Mouse (Mus musculus): ENCODE measurements around the gene Tekt3. TPM values are rescaled to one million over a fixed set of nuclear protein-coding genes. Genes with fewer than 3 reads are reported as not detected.

The Tekt3 gene
- total RNA-seq, 2 experiments from 2014 or later: not detected

DNA sequence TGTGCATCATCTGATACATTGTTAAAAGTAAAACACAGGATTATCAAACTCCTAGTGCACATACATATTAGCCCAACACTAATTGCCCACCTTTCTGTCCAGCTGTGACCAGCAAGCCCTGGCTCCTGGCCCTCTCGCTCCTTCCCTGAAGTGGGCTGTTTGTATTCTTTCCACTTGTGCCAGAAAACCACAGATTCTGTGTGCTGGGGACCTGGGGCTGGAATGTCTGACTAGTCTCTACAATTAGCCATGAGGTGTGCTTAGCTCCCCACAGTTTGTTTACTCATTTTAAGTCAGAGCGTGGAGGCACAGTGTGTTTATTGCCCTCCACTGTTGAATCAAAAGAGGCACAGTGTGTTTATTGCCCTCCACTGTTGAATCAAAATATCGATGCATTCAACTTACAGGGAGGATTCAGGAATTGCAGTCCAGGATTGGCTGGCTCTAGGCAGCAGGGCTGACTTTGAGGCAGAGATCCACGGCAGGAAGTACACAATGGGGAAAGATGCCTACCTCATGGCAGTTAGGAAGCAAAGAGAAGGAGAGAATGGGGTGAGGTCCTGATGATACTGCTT, 61.4 kb downstream of the Tekt3 start:
- DNase-seq: no peak
- intact Hi-C loops (cut with DNase I): no loop called here

DNA sequence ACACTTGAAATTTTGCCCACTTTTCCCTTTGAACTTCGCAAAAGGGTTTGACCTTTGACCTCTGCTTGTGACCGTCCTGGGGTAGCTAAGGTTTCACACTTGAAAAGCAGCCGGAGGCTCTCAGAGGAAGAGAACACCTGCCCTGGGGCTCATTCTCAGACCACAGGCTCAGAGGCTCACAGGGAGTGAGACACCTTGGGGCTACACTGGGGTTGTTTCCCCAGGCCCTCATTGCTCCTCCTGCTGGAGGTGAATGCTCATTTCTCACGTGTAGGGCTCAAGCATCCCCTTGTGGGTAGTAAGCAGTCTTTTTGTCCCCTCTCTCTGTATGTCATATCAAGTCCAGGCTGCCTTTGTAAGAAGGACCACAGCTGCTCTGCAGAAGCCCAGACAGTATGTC, 62.9 kb downstream of the Tekt3 start:
- DNase-seq: no peak
- intact Hi-C loops (cut with DNase I): no loop called here

DNA sequence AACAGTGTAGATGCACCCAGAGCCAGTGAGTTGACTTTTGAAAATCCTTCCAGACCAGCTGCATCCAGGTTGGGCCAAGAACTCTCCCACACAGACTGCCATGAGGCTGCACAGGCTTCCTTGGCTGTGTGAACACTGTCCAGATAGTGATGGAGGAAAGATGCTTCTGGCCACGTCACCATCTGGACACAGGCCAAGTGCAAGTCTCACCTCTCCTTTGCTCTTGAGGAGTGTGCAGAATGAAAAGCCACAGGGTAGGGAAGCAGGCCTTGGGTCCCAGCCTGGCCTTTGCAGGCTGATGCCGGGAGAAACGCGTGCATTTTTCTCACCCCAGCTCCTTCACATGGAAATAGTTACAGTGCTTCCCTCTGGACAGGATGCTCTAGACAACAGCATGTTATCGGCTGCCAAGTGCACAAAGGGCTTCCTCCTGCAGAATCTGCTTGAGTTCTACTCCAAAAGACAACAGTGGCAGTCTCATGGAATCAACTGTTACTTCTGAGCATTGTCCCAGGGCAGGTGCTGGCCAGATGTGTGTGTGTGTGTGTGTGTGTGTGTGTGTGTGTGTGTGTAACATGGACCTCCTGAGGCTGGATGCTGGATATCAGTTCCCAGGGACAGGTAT, 64.5 kb downstream of the Tekt3 start:
- peak; percentile 82 to 83 for DNase-seq
- intact Hi-C loops (cut with DNase I): no loop called here

DNA sequence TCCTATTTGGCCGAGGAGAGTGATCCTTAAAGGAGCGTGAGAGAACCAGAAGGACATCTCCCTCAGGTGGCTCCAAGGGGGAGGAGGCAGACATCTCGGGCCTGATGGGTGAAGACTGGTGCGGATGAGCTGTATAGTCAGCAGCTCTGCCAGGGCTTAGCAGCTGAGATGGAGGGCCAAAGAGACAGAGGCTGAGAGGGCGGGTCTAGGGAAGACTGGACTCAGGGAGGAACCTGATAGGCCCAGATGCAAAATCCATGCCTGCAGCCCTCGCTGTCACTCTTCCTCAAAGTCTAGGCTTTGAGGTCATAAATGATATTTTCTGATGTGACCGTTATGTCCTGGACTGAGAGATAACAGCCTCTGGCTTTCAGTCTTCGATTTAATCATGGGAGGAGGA, 65.5 kb downstream of the Tekt3 start:
- intact Hi-C loops (cut with DNase I): no loop called here
- no peak for DNase-seq

DNA sequence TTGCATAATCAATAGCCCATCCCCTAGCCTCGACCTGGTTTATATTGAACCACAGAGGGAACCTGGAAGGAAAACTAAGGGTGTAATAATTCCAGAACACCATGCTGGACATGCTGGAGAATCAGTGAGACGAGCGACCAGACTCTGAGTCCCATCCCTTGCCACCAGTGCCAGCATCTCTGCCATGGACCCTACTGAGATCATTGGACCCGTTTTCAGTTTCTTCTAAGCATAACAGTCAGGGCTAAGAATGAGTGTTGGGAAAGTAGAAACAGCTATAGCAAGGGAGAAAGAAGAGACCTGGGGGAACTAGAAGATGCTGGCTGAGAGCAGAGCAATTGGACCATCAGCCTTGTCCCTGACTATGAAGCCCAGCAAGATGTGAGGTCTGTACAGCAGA, 66.1 kb downstream of the Tekt3 start:
- DNase-seq: no peak
- intact Hi-C loops (cut with DNase I): no loop called here

DNA sequence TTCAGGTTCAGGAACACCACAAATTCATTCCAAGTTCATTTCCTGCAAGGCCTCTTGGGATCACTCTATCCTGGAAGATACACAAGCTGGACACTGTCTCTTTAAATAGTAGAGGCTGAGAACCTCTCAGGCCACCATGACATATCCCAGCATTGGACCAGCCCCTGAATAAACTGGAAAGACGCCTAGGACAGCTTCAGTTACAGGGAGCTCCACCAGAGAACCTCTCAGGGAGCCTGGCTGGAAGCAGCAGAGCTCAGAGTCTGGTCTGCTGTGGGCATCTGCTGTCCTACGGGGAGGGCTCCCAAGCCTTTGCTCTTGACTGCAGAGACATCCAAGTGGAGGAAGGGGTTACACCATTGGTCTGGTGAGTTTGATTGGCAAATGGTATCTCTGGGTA, 67.3 kb downstream of the Tekt3 start, which contains the start of gene Pmp22:
Gene Pmp22, plus strand, starts transcription at position 199 of the 400 bp plus-strand sequence.
- intact Hi-C loops (cut with DNase I): no loop called here
- peak; percentile 72 to 74 for DNase-seq

DNA sequence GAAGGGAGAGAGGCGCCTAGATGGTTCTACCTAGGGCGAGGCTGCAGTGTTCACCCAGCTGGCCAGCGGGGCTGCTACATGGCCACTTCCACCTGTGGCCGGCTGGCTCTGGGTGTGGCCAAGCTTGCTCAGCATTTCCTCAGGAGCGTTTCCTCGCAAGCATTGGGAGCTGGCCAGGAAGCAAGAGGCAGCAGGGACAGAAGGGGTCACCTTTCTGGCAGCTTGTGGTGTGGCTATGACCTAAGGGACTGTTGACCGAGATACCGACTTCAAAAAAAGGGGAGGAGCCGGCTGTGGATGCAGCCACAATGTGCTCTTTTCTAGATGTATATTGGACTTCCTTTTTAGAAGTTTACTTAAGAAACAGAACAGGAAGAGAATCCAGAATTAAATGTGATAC, 67.9 kb downstream of the Tekt3 start:
- peak; percentile 70 to 72 for DNase-seq

DNA sequence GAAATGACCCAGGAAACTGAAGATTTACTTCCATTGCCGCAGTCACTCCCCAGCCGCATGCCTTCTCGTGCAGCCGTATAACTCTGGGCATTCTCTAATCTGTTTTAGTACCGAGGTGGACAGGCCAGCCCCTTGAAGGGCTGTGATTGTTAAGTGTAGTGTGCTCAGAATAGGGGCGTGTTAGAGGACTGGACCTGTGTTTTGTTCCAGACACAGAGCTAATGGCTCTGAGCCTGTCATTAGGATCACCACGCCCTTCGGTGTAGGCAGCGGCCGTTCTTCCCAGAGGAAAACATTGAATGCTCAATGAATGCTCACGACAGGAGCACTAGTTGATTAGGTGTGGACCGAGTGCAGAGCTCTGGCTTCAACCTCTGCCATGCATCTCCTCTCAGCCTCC, 68.4 kb downstream of the Tekt3 start:
- intact Hi-C loops (cut with DNase I): loop anchor here (2.0 to 5.0 kb wide), 2 partner anchors 131 to 148 kb away; no protein-coding TSS in a partner anchor
- DNase-seq: peak in 1 of 2 experiments; percentile 47

More for the DNA sequence above, 67.9 kb downstream of the Tekt3 start:
- intact Hi-C loops (cut with DNase I): no loop called here

DNA sequence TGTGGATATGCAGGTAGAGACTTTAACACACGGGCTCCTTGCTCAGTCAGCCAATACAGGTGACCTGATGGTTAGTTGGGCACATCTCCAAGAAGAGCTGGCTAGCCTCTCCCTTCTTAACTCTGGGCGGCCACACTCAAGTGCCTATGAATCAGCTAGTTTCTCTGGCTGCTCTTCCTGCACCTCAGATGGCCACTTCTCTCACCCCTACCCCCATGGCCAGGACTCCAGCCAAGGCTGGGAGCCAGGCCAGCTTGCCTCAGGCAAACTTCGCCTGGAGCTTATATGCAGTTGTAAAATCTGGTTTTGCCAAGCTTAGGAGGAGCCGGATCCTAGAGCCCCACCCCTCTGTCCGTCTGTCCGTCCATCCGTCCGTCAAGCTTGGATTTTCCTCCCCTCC, 69.0 kb downstream of the Tekt3 start:
- peak; percentile 91 for DNase-seq
- intact Hi-C loops (cut with DNase I): loop anchor here (2.0 to 5.0 kb wide), 2 partner anchors 132 to 148 kb away; no protein-coding TSS in a partner anchor

DNA sequence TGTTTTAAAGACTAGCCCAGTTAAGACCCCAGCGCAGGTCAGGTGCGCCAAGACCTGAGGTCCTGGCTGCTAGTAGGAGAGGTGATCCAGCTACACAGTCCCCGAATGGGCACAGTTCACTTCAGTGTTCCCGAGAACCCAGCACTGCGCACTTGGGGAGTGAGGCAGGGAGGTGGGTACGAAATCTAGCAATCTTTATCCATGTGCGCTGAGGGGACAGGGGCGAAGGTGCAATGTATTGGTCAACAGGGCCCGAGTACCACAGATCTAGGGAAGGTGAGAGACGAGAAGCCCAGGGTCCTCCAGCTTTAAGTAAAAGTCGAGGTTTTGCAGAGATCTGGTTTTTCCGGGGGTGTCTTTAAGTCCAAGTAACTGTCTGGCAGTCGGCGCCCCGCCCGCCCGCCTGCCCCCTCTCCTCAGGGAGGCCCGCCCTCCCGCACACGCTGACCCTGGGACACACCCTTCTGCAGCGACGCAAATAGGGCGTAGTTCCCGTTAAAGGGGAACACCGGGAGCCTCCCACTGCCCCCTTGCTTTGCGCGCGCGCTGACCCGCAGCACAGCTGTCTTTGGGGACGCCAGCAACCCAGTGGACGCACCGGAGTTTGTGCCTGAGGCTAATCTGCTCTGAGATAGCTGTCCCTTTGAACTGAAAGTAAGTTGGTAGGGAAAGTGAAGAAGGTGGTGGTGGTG, 69.7 kb downstream of the Tekt3 start:
- intact Hi-C loops (cut with DNase I): loop anchor here (2.0 to 5.0 kb wide), 2 partner anchors 132 to 149 kb away; no protein-coding TSS in a partner anchor
- peak; percentile 80 to 82 for DNase-seq

DNA sequence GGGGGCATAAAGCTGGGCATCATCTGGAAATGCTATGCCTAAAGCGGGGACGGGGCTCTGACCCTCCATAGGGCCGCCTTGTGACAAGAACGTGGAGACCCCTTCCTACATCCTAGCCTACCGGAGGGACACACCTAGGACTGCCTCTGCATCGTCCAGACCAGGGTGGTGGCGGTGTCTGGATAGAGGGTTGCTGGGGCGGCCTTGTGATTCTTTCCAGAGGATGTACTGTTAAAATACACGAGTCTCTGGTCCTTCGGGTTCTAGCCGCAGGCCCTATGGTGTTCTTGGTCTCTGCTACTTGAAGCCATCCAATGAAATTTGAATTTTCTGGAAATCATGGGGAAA, 70.2 kb downstream of the Tekt3 start:
- intact Hi-C loops (cut with DNase I): loop anchor here (2.0 to 5.0 kb wide), 2 partner anchors 133 to 149 kb away; no protein-coding TSS in a partner anchor
- DNase-seq: no peak

DNA sequence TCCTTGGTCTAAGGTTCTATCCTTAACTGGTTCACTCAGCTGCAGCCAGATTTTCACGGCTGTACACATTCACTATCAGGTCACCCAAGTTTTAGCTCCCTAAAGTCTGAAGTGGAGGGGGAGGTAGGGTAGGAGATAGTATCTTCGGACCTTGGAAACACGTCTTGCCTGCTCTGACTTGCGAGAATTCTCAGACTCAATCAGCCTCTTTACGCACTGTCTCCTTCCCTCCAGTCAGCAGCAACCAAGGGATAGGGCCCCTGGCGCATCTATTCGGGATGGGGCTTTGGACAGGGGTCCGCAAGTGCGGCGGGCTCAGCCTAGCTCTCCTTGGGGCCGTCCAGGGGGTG, 70.7 kb downstream of the Tekt3 start:
- no peak for DNase-seq
- intact Hi-C loops (cut with DNase I): loop anchor here (5.0 kb wide), 1 partner anchor 150 kb away; no protein-coding TSS in a partner anchor

DNA sequence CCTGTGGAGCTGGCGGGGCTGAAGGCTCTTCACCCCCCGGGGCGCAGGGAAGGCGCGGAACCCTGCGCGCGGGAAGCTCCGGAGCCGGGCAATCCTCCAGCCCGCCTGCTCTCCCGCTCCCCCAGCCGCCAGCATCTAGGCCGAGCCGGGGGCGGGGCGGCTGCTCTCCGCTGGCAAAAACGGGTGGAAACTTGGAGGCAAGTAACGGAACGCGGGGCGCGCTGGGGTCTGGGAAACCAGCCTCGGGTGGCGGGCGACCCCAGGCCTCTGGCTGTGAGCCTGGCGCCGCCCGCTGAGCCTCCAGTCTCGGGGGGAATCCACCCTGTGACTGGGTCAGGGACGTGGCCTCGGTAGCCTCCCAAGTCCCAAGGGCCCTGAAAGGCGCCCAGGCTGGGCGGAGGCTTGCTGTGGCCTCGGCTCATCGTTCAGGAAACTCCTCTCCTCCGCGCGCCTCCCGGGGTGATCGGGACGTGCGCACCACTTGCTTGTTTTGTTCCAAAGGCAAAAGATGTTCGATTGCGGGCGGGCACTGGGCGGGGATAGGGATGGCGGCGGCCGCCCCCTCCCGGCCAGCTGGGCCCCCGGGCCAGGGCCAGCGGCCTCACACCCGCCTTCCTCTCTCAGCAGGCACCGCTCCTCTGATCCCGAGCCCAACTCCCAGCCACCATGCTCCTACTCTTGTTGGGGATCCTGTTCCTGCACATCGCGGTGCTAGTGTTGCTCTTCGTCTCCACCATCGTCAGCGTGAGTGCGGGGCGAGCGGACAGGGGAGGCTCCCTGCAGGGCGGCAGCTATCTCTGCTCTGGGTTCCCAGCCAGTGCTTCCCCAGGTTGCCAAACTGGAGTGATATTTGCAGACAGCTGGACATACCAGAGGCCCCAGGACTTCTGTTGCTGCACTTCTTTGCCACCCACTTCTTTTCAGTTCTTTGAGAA, 71.3 kb downstream of the Tekt3 start:
- intact Hi-C loops (cut with DNase I): loop anchor here (5.0 kb wide), 1 partner anchor 150 kb away; no protein-coding TSS in a partner anchor
- DNase-seq: peak; percentile 84 to 86

DNA sequence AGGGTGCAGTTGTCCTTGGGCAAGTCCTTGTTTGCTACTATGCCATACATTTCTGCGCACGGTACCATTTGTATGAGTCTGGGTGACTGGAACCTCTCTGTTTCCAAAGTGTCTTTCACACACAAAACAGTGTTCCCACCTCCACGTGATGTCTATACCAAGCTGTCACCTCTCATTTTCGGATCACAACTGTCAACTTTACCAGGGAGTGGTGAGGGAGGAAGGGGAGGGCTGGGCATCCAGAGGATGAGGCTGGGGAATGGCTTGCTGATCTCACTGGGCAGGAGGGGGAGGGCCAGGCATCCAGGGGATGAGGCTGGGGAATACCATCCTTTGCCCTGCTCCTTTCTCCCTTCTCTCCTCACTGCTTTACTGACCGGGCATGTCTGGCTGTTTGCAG, 72.6 kb downstream of the Tekt3 start:
- DNase-seq: no peak
- intact Hi-C loops (cut with DNase I): loop anchor here (5.0 kb wide), 1 partner anchor 152 kb away; no protein-coding TSS in a partner anchor

DNA sequence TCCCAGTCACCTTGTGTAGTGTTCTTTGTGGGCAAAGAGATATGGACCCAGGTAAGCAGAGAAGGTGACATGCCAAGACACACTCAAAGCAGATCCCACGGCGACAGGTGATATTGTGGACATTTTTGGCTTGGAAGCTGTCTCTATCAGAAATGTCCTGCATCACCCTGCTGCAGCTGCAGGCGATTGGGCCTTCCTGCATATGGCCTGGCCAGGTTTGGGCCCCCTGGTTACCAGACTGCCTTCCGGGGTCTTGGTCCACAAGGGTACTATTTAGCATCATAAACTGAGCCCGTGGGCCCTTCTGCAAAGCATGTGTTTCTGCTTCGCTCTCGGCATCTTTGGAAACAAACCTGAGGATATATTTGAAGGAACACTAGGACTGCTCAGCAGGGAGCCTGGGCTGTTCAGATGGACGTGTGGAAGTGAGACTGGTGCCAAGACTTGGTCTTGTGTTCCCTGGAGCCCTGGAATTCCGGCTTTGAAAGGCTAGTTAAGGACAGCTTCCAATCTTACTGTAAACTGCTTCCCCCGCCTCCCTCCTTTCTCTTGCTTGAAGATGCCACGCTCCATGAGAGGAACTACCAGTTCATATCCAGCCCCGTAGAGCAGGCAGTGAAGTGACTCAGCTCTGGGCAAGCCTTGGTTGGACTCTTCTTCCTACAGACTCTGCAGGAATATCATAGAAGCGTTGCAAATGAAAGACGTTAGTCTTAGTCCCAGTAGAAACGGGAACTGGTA, 73.5 kb downstream of the Tekt3 start:
- intact Hi-C loops (cut with DNase I): loop anchor here (1.0 to 5.0 kb wide), 3 partner anchors 153 to 393 kb away; no protein-coding TSS in a partner anchor
- peak; percentile 57 to 59 for DNase-seq

DNA sequence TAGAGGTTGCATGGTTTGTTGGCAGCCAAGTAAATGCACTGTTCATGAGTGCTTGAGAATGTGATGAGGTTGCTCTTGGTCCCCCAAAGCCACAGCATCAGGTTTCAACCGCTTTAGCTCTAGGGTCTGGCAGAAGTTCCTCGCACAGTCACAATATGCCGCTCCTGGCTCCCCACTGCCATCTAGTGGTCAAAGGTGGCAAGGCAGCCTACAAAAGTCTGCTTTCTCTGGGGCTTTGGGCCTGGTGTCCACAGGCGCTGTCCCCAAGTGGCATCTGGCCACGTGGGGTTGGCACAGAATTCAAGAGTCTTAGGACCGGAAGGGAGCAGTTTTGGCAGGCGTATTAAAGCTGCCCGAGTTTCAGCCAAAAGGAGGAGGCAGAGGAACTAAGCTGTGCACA, 74.2 kb downstream of the Tekt3 start:
- peak; percentile 98 to 99 for DNase-seq
- intact Hi-C loops (cut with DNase I): loop anchor here (1.0 to 5.0 kb wide), 2 partner anchors 214 to 393 kb away; no protein-coding TSS in a partner anchor

DNA sequence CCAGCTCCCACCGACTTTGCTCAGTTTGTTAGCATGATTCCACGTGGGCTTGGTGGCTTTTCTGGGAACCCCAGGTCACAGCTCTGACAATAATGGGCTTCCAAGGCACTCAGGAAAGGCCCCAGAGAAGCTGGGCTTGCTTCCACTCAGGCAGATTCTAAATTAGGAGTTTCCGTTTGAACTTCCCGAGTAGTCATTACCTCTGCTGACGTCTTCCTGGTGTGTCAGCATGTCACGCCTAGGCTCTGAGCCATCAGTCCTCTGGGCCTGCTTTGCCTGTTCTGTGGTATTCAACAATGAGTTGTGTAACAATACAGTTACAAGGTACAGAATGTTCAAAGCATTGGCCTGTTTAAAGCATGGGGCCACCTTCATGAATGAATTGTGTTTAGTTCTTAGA, 74.8 kb downstream of the Tekt3 start:
- intact Hi-C loops (cut with DNase I): loop anchor here (5.0 kb wide), 1 partner anchor 394 kb away; no protein-coding TSS in a partner anchor
- DNase-seq: peak; percentile 84 to 88

DNA sequence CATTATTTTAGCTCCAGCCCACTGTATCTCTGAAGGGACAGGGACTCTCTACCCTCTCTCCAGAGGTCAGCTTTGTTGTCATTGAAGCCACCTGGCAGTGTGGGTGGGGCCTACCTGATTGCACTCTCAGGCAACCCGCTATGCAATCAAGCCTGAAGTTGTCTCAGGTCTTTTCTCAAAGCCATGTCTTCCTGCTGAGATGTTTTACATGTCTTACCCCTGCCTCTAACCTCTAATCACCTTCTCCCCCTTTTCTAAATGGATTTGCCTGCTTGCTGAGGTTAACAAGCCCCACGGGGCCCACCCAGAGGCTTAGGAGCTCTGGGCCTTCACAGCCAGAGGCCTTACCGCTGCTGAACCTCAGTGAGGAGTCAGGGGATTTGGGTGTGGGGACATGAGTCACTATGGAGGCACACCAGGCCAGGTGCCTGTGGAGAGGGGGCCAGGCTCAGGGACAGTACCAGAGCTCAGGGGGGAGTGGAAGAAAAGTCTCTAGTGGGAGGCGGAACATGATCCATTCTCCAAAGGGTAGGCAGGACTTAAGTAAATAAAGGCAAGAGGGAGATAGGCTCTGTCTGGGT, 75.5 kb downstream of the Tekt3 start:
- intact Hi-C loops (cut with DNase I): loop anchor here (5.0 kb wide), 1 partner anchor 395 kb away; no protein-coding TSS in a partner anchor
- no peak for DNase-seq

DNA sequence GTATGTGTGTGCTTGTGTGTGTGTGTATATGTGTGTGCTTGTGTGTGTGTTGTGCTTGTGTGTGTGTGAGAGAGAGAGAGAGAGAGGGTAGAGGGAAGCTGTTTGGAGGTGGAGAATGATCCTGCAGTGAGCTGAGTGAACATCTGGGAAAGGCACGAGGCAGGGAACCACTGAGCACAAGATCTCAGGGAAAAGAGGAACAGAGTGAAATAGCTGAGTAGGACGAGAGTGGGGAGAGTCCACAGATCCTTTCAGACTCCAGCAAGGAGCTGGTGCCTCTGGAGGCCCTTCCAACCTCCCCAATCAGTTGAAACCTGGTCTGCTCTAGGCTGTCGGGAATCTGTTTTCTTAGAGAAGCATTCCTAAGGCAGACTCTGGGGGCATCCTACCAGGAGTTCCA, 77.3 kb downstream of the Tekt3 start:
- no peak for DNase-seq
- intact Hi-C loops (cut with DNase I): loop anchor here (5.0 kb wide), 1 partner anchor 396 kb away; no protein-coding TSS in a partner anchor
